ENCODE assay signal across 17 mouse cellular contexts in the genomic region with DNA sequence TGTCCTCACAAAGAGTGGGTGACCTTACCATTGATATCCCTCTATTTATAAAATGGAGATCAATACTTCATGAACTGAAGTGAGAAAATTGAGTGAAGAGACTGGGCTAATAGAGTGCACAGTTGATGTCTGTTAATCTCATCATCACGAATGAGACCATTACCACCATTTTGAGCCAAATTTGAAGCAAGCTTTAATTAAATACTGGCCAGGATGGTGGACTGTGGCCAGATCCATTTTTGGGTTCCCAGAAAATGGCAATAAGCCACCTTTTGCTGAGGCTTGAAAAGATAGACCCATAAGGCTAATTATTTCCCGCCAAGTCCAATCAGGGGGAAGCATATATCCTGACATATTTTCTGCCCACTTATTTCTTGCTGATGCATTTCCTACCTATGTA.
"Had no signal": no experiment of that assay in that cellular context is flagged by ENCODE, and none has a peak within 500 bp of the region (broad histone marks: within the 10 kb centered on the region; RNA-seq: fewer than 3 reads in every experiment).

No protein-coding gene starts in this region.

- ATAC-seq: midbrain, embryonic 16.5 days had no signal

- H3K9ac ChIP-seq: limb, embryonic 13.5 days; liver, embryonic 13.5 days; midbrain, embryonic 12.5 days; neural tube, embryonic 12.5 days; stomach, embryonic 15.5 days had no signal

- H3K36me3 ChIP-seq: limb, embryonic 13.5 days; liver, embryonic 13.5 days; midbrain, embryonic 12.5 days; neural tube, embryonic 12.5 days; stomach, embryonic 15.5 days had no signal

- H3K4me2 ChIP-seq: limb, embryonic 13.5 days; liver, embryonic 13.5 days; midbrain, embryonic 12.5 days; neural tube, embryonic 12.5 days; stomach, embryonic 15.5 days had no signal

- H3K4me3 ChIP-seq: layer of hippocampus, adult 2 months; left cerebral cortex, adult 2 months; limb, embryonic 13.5 days; liver, embryonic 13.5 days; midbrain, embryonic 12.5 days; neural tube, embryonic 12.5 days; stomach, embryonic 15.5 days had no signal

- H3K9me3 ChIP-seq: limb, embryonic 13.5 days; liver, embryonic 13.5 days; midbrain, embryonic 12.5 days; neural tube, embryonic 12.5 days; stomach, embryonic 15.5 days had no signal

- H3K27me3 ChIP-seq: limb, embryonic 13.5 days; liver, embryonic 13.5 days; midbrain, embryonic 12.5 days; neural tube, embryonic 12.5 days; stomach, embryonic 15.5 days had no signal

- H3K27ac ChIP-seq: kidney, postnatal 0 days; layer of hippocampus, adult 2 months; left cerebral cortex, adult 2 months; limb, embryonic 13.5 days; liver, embryonic 13.5 days; macrophage; midbrain, embryonic 12.5 days; neural tube, embryonic 12.5 days; stomach, embryonic 15.5 days had no signal

- H3K4me1 ChIP-seq: limb, embryonic 13.5 days; liver, embryonic 13.5 days; midbrain, embryonic 12.5 days; neural tube, embryonic 12.5 days; stomach, embryonic 15.5 days had no signal

- DNase-seq: kidney, adult 2 months; kidney, postnatal 25 days; layer of hippocampus, adult 9-11 months; liver, embryonic 13.5 days; lung, adult 2 months; right cerebral cortex, postnatal 25 days; spleen, adult 18-20 months; thymus, postnatal 25 days had no signal
